Mouse (Mus musculus): Measurements from ENCODE around the gene Samd4.

- TF ChIP-seq EP300 (IDR thresholded peaks at IDR 0.05; ENCODE audit: low read depth), result no peak
- TF ChIP-seq CTCF (IDR thresholded peaks at IDR 0.05; ENCODE audit: low read depth), result peak; percentile 45
Observed at GRCm38 (mm10) chr14:47074045-47074666, 191.5 kb downstream of the Samd4 start.
